Mouse (Mus musculus): ENCODE measurements at regions not wholly inside any gene's neighbourhood (a gene's known extent, or its start where the extent isn't known, plus 50 kb on each side); places are given as distances from the start of the nearest gene placed in this dataset.

DNA sequence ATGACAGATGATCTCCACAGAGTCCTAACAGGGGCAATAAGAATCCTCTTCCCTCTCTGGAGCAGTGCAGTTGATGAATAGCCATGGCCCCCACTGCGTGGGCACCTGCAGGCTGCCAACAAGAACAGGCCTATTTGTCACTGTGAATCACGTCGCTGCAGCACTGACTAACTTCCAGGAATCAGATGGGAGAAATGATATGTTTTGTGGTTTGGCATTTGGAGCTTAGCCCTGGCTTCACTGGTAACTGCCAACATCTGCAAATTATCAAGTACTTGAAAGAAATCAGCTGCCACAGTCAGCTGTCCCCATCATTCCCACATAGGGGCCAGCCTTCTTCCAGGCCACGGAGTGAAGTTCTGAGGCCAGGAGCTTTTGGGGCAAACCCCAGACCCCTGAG, 142.8 kb downstream of the Ets2 start:
- no peak for DNase-seq (ENCODE audit: low spot score in 2 of 2)

GRCm38 (mm10) chr16:95842766-95843165, 140.9 kb downstream of the Ets2 start:
- DNase-seq (ENCODE audit: low spot score in 2 of 2) = no peak

GRCm38 (mm10) chr16:95839512-95840253, 137.8 kb downstream of the Ets2 start:
- no peak for DNase-seq (ENCODE audit: low spot score in 2 of 2)

DNA sequence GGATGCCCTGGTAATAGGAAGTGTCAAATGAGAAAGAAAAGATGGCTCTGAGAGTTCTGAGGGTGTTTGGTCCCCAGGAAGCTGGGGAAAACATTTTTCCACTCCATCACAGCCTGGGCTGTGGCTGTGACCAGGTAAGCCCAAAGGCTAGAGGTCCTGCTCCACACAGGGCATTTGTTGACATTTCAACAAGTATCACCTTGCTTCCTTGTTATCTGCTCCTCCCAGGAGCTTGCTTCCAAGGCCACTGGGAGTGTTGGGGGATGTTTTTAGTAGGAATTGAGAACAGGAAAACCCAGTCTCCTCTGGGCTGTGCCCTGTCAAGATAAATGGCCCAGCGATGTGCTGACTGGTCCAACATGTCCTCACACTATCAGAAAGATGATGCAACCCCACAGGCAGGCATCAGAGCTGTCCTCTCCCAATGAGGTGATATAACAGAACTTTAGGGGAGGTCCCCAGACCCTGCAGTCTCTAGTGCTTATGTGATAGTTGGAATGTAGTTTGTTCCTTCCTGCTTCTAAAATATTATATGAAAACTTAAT, 137.1 kb downstream of the Ets2 start:
- DNase-seq (ENCODE audit: low spot score in 2 of 2) = no peak

DNA sequence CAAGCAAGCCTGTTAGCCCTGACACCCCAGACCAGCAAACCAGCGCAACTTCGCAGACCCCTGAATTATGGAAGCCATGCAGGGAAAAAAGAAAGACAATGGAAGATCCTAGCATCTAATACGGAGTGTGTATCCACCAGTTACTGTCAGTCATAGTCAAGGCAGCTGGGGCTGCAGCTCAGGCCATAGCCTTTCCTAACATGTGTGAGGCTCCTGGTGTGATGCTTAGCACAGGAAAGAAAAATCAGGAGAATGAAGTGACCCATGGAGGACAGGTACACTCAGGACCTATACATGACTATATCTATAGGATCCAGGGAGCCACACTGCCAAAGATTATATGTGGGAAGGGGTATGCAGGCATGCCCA, 136.6 kb downstream of the Ets2 start:
- DNase-seq (ENCODE audit: low spot score in 2 of 2) = no peak

GRCm38 (mm10) chr16:95837723-95838477, 136.0 kb downstream of the Ets2 start:
- no peak for DNase-seq (ENCODE audit: low spot score in 2 of 2)

DNA sequence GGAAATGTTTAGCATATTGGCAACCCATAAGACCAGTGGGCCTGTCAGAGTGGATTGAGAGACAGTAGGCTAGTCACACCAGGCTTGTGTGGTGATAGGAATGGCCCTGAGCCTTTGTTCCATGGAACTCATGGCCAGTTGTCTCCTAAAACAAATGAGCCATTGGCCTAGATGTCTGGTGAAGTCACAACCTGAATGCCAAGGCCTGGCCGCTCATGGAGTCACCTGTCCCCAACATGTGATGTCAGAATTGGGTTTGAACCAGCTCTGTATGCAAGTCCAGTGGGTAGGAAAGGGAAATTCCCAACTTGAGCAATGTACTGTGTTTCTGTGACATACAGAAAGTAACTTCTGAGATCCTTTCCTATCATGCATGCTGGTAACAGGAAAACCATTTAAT, 134.1 kb downstream of the Ets2 start:
- no peak for DNase-seq (ENCODE audit: low spot score in 2 of 2)

- DNase-seq (ENCODE audit: low spot score in 2 of 2) = no peak
These were observed 132.8 kb downstream of the Ets2 start for GRCm38 (mm10) chr16:95834556-95835288.

- DNase-seq (ENCODE audit: low spot score in 2 of 2) = no peak
These were observed 131.6 kb downstream of the Ets2 start for GRCm38 (mm10) chr16:95833455-95833854.

DNA sequence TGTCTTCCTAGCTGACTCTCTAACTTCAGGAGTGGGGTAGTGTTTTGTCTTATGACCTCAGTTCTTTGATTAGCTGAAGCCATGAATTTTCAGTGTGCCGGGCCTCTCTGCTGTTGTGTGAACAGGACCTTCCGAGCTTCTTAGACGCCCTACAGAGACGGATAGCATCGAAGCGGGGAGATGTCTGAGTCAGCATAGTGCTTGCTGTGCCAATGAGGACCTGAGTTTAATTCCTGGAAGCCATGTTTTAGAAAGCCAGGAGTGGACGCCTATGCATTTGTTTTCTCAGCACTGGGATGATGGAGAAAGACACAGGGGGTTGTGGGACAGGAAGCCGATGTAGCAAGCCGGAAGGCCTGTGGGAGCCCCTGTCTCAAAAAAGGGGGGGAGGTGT, 130.5 kb downstream of the Ets2 start:
- no peak for DNase-seq (ENCODE audit: low spot score in 2 of 2)

DNA sequence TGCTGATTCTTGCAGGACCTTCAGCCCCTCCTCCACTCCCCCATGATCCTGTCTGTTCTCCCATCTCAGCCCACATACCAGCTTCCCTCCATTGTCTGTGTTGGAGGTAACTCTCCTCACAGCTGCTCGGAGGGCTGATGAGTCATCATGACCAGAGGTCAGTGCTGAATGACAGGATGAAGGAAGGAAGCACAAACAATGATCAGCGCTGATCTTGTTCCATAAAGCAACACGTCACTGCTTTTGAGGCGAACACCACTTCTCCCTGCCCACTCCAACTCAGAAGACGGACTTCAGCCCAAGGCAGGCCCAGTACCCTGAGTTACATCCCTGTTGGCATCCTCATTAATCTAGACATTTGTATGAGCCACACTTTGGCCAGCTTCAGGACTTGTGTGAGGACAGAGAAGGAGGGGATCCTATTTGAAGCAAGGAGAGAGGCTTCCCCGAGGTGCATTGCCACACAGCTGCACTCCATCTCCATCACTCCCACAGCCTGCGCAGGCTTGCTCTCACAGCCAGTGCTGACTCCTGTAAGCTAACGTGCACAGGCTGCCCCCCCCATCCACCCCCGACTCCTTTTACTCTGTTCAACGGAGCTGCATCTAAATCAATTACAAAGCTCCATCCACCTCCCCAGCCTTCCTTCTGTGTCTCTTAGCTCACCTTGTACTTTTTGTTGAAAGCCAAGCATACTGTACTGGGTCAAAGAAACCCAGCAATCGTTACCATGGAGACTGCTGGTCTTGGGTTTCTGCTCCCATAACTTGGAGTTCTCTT, 129.9 kb downstream of the Ets2 start:
- no peak for DNase-seq (ENCODE audit: low spot score in 2 of 2)

DNA sequence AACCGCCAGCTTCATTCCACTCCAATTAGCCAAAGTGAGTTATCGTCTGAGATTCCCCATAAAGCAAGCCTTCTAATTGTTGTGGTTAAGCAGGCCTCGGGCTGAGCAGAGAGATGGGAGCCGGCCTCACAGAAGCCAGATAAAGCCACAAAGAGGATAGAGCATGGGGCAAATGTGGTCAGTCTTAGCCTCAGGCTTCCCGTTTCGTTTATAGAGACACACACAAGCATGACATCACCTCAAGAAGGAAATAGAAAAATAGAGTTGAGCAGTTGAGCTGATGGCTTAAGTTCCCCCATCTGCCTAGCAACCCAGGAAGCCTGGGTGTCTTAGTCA, 125.5 kb downstream of the Ets2 start:
- DNase-seq (ENCODE audit: low spot score in 2 of 2) = no peak

DNA sequence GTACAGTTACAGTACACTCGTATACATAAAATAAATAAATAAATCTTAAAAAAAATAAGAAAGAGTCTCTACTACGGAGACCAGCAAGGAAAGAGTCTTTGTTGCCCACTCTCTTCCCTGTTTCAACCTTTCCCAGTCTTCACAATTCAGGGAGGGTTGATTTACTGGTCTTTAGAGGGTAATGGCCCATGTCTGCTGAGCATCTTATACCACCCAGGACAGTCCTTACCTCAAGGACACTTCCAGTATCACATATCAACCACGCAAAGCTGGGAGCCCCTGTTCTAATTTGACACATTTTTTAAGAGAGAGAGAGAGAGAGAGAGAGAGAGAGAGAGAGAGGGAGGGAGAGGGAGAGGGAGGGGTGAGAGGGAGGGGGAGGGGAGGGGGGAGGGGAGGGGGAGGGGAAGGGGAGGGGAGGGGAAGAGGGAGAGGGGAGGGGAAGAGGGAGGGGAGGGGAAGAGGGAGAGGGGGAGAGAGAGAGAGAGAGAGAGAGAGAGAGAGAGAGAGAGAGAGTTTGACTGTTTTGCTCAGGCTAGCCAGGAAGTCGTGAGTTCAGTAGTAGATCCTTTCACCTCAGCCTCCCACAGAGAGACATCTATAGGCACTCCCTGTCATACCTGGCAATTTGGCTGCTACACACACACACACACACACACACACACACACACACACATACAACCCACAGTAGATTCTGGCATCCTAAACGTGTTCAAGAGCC, 125.0 kb downstream of the Ets2 start:
- DNase-seq (ENCODE audit: low spot score in 2 of 2) = no peak

DNA sequence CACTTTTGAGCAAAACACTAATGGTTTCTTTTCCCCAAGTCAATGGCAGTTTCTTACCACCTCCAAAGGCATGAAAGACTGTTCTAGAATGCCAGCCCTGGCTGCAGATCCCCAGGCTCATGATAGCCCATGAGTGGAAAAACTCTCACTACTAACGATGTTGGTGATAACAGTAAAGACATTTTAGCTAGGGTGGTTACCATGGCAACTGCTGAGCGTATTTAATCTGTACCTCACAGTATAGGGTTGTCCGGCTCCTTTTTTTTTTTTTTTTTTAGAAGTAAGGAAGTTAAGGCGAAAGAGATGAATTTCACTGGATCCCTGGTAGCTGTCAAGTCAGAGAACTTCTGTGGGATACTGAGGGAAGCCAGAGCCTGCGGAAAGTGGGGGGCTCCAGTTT, 123.8 kb downstream of the Ets2 start:
- DNase-seq (ENCODE audit: low spot score in 2 of 2) = no peak

DNA sequence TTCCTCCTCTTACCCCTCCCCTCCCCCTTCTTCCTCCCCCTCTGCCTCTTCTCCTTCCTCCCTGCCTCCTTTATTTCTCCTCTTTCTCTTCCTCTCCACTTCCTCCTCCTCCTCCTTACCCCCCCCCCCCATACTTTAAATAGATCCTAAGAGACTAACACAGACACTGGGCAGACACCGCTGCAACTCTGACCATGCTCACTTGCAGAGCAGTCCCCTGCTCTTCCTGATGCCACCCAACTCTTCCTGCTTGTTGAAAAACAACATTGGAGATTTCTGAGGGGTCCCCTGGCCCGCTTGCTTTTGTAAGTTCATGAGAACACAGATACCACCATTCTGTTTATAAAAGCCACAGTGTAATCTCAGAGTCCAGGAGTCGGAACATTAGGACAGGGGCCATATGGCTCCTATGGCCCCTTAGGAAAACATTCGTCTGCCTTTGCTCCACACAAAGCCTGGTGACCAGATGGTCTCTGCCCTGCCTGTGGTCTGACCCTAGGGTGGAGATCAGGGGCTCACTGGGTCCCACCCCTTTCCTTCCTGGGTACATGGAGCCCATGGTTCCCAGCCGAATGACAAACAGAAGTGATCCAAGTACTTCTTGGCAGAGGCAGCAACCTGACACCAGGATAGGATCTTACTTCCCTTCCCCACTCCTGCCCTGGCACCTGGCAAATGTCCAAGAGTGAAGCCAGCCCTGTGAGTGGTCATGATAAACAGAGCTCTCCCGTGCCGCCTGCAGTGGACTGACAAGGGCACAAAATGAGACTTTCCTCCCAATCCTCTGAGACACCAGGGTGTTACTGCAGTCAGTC, 123.1 kb downstream of the Ets2 start:
- peak; percentile 33 to 53 for DNase-seq (ENCODE audit: low spot score in 2 of 2)

GRCm38 (mm10) chr16:95823803-95824202, 121.9 kb downstream of the Ets2 start:
- DNase-seq (ENCODE audit: low spot score in 2 of 2) = peak; percentile 8 to 41

DNA sequence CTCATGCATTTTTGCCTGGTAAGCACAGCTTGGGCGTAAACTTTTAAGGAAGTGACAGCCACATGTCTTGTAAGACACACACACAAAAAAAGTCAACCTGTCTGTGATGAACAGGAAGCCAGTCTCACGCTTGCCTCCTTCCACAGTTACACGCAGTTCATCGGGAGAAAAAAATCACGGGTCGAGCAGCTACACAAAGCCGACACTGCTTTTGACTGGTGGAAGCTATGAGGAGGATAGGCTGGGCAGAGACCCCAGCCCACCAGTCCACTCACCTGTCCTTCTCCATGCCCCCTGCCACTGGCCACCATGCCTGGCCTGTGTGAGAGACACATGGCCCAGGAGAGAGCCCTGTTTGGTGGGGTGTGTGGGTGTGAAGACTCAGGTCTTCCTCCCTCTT, 119.2 kb downstream of the Ets2 start:
- DNase-seq (ENCODE audit: low spot score in 2 of 2) = no peak

DNA sequence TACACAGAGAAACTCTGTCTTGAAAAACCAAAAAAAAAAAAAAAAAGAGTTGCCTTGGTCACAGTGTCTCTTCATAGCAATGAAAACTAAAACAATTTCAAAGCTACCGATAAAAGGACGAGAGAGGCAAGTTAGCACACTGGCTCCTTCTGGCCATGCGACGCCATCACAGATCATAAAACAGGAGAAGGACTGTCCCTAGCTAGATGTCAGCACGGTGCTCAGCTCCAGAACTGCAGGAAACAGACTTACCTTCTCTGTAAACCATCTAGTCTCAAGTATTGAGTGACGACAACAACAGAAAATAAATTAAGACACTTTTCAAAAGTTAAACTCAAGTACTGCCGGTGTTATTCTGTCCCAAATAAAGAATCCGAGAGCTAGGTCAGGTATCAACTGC, 118.7 kb downstream of the Ets2 start:
- DNase-seq (ENCODE audit: low spot score in 2 of 2) = no peak

GRCm38 (mm10) chr16:95820013-95820412, 118.1 kb downstream of the Ets2 start:
- DNase-seq (ENCODE audit: low spot score in 2 of 2) = no peak

DNA sequence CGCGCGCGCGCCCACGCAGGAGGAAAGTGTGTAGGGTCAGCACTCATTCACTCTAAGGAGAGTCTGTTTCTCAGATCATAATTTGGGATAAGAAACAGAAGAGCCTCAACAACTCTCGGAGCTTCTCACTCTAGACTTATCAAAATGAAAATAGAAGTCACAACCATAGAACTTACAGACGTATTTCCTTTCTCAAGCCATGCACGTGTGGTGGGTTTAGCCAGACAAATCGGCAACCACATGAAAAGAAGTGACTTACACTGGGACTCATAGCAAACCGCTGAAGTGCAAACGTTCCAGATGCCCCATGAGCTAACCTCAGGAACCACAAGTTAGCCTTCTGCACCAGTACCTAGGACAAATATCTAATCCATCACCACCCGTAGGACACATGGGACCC, 114.1 kb downstream of the Ets2 start:
- no peak for DNase-seq (ENCODE audit: low spot score in 2 of 2)
